Mouse (Mus musculus) hindbrain, embryonic 15.5 days (tissue): ENCODE data around the gene Rfc2. TPM values are rescaled to one million over a fixed set of nuclear protein-coding genes. Genes with fewer than 3 reads are reported as not detected.
A peak's percentile ranks its signal among the peaks of the same experiment; 100 is the strongest.

Experiments
- ATAC-seq: fragments of 200-750 bp; cut with Nextera tagmentation; 2 replicates; pipeline ENCODE4 v1.8.0; 2017; ENCODE audit warnings: low read depth, moderate number of reproducible peaks, moderate TSS enrichment; ENCODE audit not compliant: low FRiP score
- H3K27ac ChIP-seq: fragments of 300-500 bp; sonication (generic); replicated peaks from 2 replicates; pipeline ENCODE4 v1.5.1; 2015; ENCODE audit warnings: mild to moderate bottlenecking, inconsistent platforms
- H3K27me3 ChIP-seq: fragments of 300-500 bp; sonication (generic); 2 replicates; pipeline ENCODE4 v1.6.1; 2015; ENCODE audit warnings: control low read depth, inconsistent platforms
- H3K36me3 ChIP-seq: fragments of 300-500 bp; sonication (generic); 2 replicates; pipeline ENCODE4 v1.6.1; 2015; ENCODE audit warnings: control low read depth, inconsistent platforms
- H3K4me1 ChIP-seq: fragments of 300-500 bp; sonication (generic); replicated peaks from 2 replicates; pipeline ENCODE4 v1.6.1; 2015; ENCODE audit warnings: control low read depth, inconsistent platforms
- H3K4me2 ChIP-seq: fragments of 300-500 bp; sonication (generic); 2 replicates; pipeline ENCODE4 v1.6.1; 2015; ENCODE audit warnings: moderate library complexity, mild to moderate bottlenecking, inconsistent platforms
- H3K4me3 ChIP-seq: fragments of 300-500 bp; sonication (generic); 2 replicates; pipeline ENCODE4 v1.5.1; 2015; ENCODE audit warnings: mild to moderate bottlenecking, inconsistent platforms
- H3K9ac ChIP-seq: fragments of 300-500 bp; sonication (generic); 2 replicates; pipeline ENCODE4 v1.6.1; 2015; ENCODE audit warnings: inconsistent platforms
- H3K9me3 ChIP-seq: fragments of 300-500 bp; sonication (generic); 2 replicates; pipeline ENCODE4 v1.6.1; 2016; ENCODE audit warnings: control low read depth, inconsistent platforms
- WGBS: fragments of 180-500 bp; shearing (Covaris S2); methylation state at CpG from one replicate; pipeline ENCODE4 v1.1.7; 2015; 5-methylcytosine and 5-hydroxymethylcytosine counted together
- polyA plus RNA-seq: library from polyadenylated mRNA; unstranded; fragments of >200 nt; fragmentation: Nextera tagmentation; extraction: Ambion mirVana; gene quantifications from 2 replicates; pipeline ENCODE4 v1.2.1, GENCODE M21; 2015

The Rfc2 gene
- 190 and 194 TPM in 2 replicates for polyA plus RNA-seq

- H3K9me3 ChIP-seq: no peaks in the 10 kb centered on the region
- H3K36me3 ChIP-seq: no peaks in the 10 kb centered on the region
- no peaks in the 10 kb centered on the region for H3K27me3 ChIP-seq
- H3K4me3 ChIP-seq: no peak within 1 kb of the TSS
- WGBS: 84% methylated on average over 5 of the region's 5 CpGs
- no peak for ATAC-seq
- H3K4me1 ChIP-seq: peaks cover 14% of the 10 kb centered on the region
- no peak within 1 kb of the TSS for H3K9ac ChIP-seq
- no peak within 1 kb of the TSS for H3K27ac ChIP-seq
- no peak within 1 kb of the TSS for H3K4me2 ChIP-seq
Observed at GRCm38 (mm10) chr5:134581146-134581545, at the start of gene Rfc2. Gene Rfc2 (plus strand): TSS chr5:134581366.

- ATAC-seq: peak; percentile 39; the same call in 1 of the 2 replicates
- Histone ChIP-seq H3K27ac (peak overlapping the region; percentile 78), H3K9me3 (no peaks in the 10 kb centered on the region), H3K4me2 (no peak overlapping the region), H3K9ac (no peak overlapping the region), H3K4me1 (peaks cover 20% of the 10 kb centered on the region), H3K4me3 (no peak overlapping the region), H3K27me3 (no peaks in the 10 kb centered on the region), H3K36me3 (peaks cover 36% of the 10 kb centered on the region)
- 72% methylated on average over 9 of the region's 9 CpGs for WGBS
Observed at GRCm38 (mm10) chr5:134531585-134531984, 49.6 kb upstream of the Rfc2 start.

GRCm38 (mm10) chr5:134532417-134532816 is 48.7 kb upstream of the Rfc2 start:
- H3K9ac ChIP-seq: no peak overlapping the region
- H3K27me3 ChIP-seq: no peaks in the 10 kb centered on the region
- H3K4me1 ChIP-seq: peaks cover 20% of the 10 kb centered on the region
- no peak overlapping the region for H3K4me2 ChIP-seq
- H3K9me3 ChIP-seq: no peaks in the 10 kb centered on the region
- 95% methylated on average over 6 of the region's 6 CpGs for WGBS
- no peak for ATAC-seq
- H3K27ac ChIP-seq: no peak overlapping the region; the same call in 1 of the 2 replicates
- H3K36me3 ChIP-seq: peaks cover 36% of the 10 kb centered on the region
- H3K4me3 ChIP-seq: no peak overlapping the region

- no peak for ATAC-seq
- Histone ChIP-seq H3K27me3 (no peaks in the 10 kb centered on the region), H3K4me1 (peaks cover 21% of the 10 kb centered on the region), H3K4me3 (no peak overlapping the region), H3K27ac (no peak overlapping the region), H3K4me2 (no peak overlapping the region), H3K36me3 (peaks cover 45% of the 10 kb centered on the region), H3K9ac (no peak overlapping the region), H3K9me3 (no peaks in the 10 kb centered on the region)
- WGBS: 90% methylated on average over 6 of the region's 6 CpGs
Observed at GRCm38 (mm10) chr5:134536036-134536435, 45.1 kb upstream of the Rfc2 start.

- 7% methylated on average over 3 of the region's 3 CpGs for WGBS
- no peak overlapping the region for H3K4me3 ChIP-seq
- peaks cover 43% of the 10 kb centered on the region for H3K4me1 ChIP-seq
- H3K27me3 ChIP-seq: no peaks in the 10 kb centered on the region
- H3K9me3 ChIP-seq: no peaks in the 10 kb centered on the region
- H3K27ac ChIP-seq: peak overlapping the region; percentile 74
- H3K36me3 ChIP-seq: peaks cover 15% of the 10 kb centered on the region
- H3K9ac ChIP-seq: no peak overlapping the region
- H3K4me2 ChIP-seq: no peak overlapping the region
- ATAC-seq: peak; percentile 80
Observed at GRCm38 (mm10) chr5:134539891-134540290, 41.3 kb upstream of the Rfc2 start.

GRCm38 (mm10) chr5:134540881-134541280 is 40.3 kb upstream of the Rfc2 start:
- 82% methylated on average over 6 of the region's 6 CpGs for WGBS

GRCm38 (mm10) chr5:134541640-134542039 is 39.5 kb upstream of the Rfc2 start:
- H3K27me3 ChIP-seq: no peaks in the 10 kb centered on the region
- 29% methylated on average over 7 of the region's 7 CpGs for WGBS
- no peak overlapping the region for H3K4me3 ChIP-seq
- peaks cover 51% of the 10 kb centered on the region for H3K4me1 ChIP-seq
- no peaks in the 10 kb centered on the region for H3K9me3 ChIP-seq
- no peak overlapping the region for H3K4me2 ChIP-seq
- peaks cover 9% of the 10 kb centered on the region; the same call in 1 of the 2 replicates for H3K36me3 ChIP-seq
- H3K27ac ChIP-seq: 0 out of 2 replicates have a peak overlapping the region, but pooled peaks have one; percentile 13
- no peak overlapping the region for H3K9ac ChIP-seq
- ATAC-seq: no peak

More at GRCm38 (mm10) chr5:134540881-134541280, 40.3 kb upstream of the Rfc2 start:
- Histone ChIP-seq H3K27ac (peak overlapping the region; percentile 27), H3K27me3 (no peaks in the 10 kb centered on the region), H3K36me3 (peaks cover 9% of the 10 kb centered on the region; the same call in 1 of the 2 replicates), H3K9ac (no peak overlapping the region), H3K4me2 (no peak overlapping the region), H3K9me3 (no peaks in the 10 kb centered on the region), H3K4me3 (no peak overlapping the region), H3K4me1 (peaks cover 45% of the 10 kb centered on the region)
- ATAC-seq: no peak

- H3K9me3 ChIP-seq: no peaks in the 10 kb centered on the region
- peaks cover 75% of the 10 kb centered on the region for H3K4me1 ChIP-seq
- H3K4me3 ChIP-seq: no peak overlapping the region
- H3K27me3 ChIP-seq: no peaks in the 10 kb centered on the region
- no peak for ATAC-seq
- no peaks in the 10 kb centered on the region for H3K36me3 ChIP-seq
- H3K4me2 ChIP-seq: no peak overlapping the region
- 55% methylated on average over 19 of the region's 19 CpGs for WGBS
- no peak overlapping the region for H3K9ac ChIP-seq
- no peak overlapping the region for H3K27ac ChIP-seq
Observed at GRCm38 (mm10) chr5:134544516-134545241, 36.5 kb upstream of the Rfc2 start.

GRCm38 (mm10) chr5:134545242-134545629 is 35.9 kb upstream of the Rfc2 start:
- Histone ChIP-seq H3K4me2 (no peak overlapping the region), H3K27ac (no peak overlapping the region), H3K4me1 (peaks cover 75% of the 10 kb centered on the region), H3K9ac (no peak overlapping the region), H3K36me3 (no peaks in the 10 kb centered on the region), H3K4me3 (no peak overlapping the region), H3K9me3 (no peaks in the 10 kb centered on the region), H3K27me3 (no peaks in the 10 kb centered on the region)
- ATAC-seq: no peak
- WGBS: 54% methylated on average over 3 of the region's 3 CpGs

GRCm38 (mm10) chr5:134546790-134547189 is 34.4 kb upstream of the Rfc2 start:
- ATAC-seq: no peak
- Histone ChIP-seq H3K27me3 (no peaks in the 10 kb centered on the region), H3K9ac (no peak overlapping the region), H3K36me3 (no peaks in the 10 kb centered on the region), H3K9me3 (no peaks in the 10 kb centered on the region), H3K27ac (no peak overlapping the region), H3K4me2 (no peak overlapping the region), H3K4me3 (no peak overlapping the region), H3K4me1 (peaks cover 72% of the 10 kb centered on the region)
- 81% methylated on average over 7 of the region's 7 CpGs for WGBS

GRCm38 (mm10) chr5:134548306-134548705 is 32.9 kb upstream of the Rfc2 start:
- Histone ChIP-seq H3K4me3 (no peak overlapping the region), H3K27me3 (no peaks in the 10 kb centered on the region), H3K4me2 (0 out of 2 replicates have a peak overlapping the region, but pooled peaks have one; percentile 93), H3K9ac (no peak overlapping the region), H3K36me3 (no peaks in the 10 kb centered on the region), H3K27ac (no peak overlapping the region), H3K4me1 (peaks cover 68% of the 10 kb centered on the region), H3K9me3 (no peaks in the 10 kb centered on the region)
- 37% methylated on average over 5 of the region's 5 CpGs for WGBS
- no peak for ATAC-seq

GRCm38 (mm10) chr5:134549640-134550168 is 31.5 kb upstream of the Rfc2 start:
- ATAC-seq: no peak
- H3K9ac ChIP-seq: 0 out of 2 replicates have a peak overlapping the region, but pooled peaks have one; percentile 8
- H3K27me3 ChIP-seq: no peaks in the 10 kb centered on the region
- WGBS: 85% methylated on average over 3 of the region's 3 CpGs
- no peak overlapping the region for H3K27ac ChIP-seq
- H3K36me3 ChIP-seq: no peaks in the 10 kb centered on the region
- peak overlapping the region; percentile 96 for H3K4me3 ChIP-seq
- H3K4me2 ChIP-seq: peak overlapping the region; percentile 93
- H3K9me3 ChIP-seq: no peaks in the 10 kb centered on the region
- peaks cover 64% of the 10 kb centered on the region for H3K4me1 ChIP-seq
